Mouse (Mus musculus): ENCODE data around the gene Fam196b. TPM values are rescaled to one million over a fixed set of nuclear protein-coding genes. Genes with fewer than 3 reads are reported as not detected.

The Fam196b gene
- polyA plus RNA-seq, 1 experiment from 2014 or later: 1.1 TPM

Other genes with a start within 250 kb of the Fam196b start
- not detected in 2 replicates for gene 4930469K13Rik, start 216.3 kb upstream of the Fam196b start, polyA plus RNA-seq (2016; fragmentation: Nextera tagmentation; extraction: Ambion mirVana)
- 0.14 TPM in 1 of 2 replicates, not detected in the other for gene Foxi1, start 106.7 kb upstream of the Fam196b start, polyA plus RNA-seq (2016; fragmentation: Nextera tagmentation; extraction: Ambion mirVana)